Mouse (Mus musculus) adrenal gland, postnatal 36 days (tissue): ENCODE measurements around the gene Tle4. TPM values are rescaled to one million over a fixed set of nuclear protein-coding genes. Genes with fewer than 3 reads are reported as not detected.

Source experiments
- DNase-seq, 2 experiments: peaks; one replicate each; pipeline ENCODE4 v3.0.0; 2021; ENCODE audit warnings: mixed read lengths in 1 of 2
- total RNA-seq, 2 experiments: library from RNA; stranded (reverse); gene quantifications; 2 replicates each; pipeline ENCODE4 v1.2.3; 2021

The Tle4 gene
- total RNA-seq, 2 experiments from 2014 or later = 10.2 to 13.2 TPM

- DNase-seq = no peak
Observed at GRCm38 (mm10) chr19:14463281-14464079, 134.4 kb downstream of the Tle4 start.

GRCm38 (mm10) chr19:14453486-14453885, 144.4 kb downstream of the Tle4 start:
- no peak for DNase-seq

- no peak for DNase-seq
Observed at GRCm38 (mm10) chr19:14451329-14451728, 146.5 kb downstream of the Tle4 start.

- DNase-seq = peak; percentile 7 to 23
Observed at GRCm38 (mm10) chr19:14449738-14450137, 148.1 kb downstream of the Tle4 start.

- no peak for DNase-seq
Observed at GRCm38 (mm10) chr19:14448586-14448985, 149.3 kb downstream of the Tle4 start.

- DNase-seq = no peak
Observed at GRCm38 (mm10) chr19:14447474-14447873, 150.4 kb downstream of the Tle4 start.

- DNase-seq = no peak
Observed at GRCm38 (mm10) chr19:14441861-14442260, 156.0 kb downstream of the Tle4 start.

- no peak for DNase-seq
Observed at GRCm38 (mm10) chr19:14437226-14437625, 160.6 kb downstream of the Tle4 start.

- DNase-seq = peak in 1 of 2 experiments; percentile 1
Observed at GRCm38 (mm10) chr19:14436567-14436966, 161.3 kb downstream of the Tle4 start.

GRCm38 (mm10) chr19:14435681-14436376, 162.0 kb downstream of the Tle4 start:
- DNase-seq = no peak

GRCm38 (mm10) chr19:14433900-14434299, 164.0 kb downstream of the Tle4 start:
- no peak for DNase-seq

GRCm38 (mm10) chr19:14432436-14432835, 165.4 kb downstream of the Tle4 start:
- no peak for DNase-seq

GRCm38 (mm10) chr19:14426920-14427319, 170.9 kb downstream of the Tle4 start:
- no peak for DNase-seq

GRCm38 (mm10) chr19:14426244-14426868, 171.5 kb downstream of the Tle4 start:
- no peak for DNase-seq

GRCm38 (mm10) chr19:14425122-14425521, 172.7 kb downstream of the Tle4 start:
- DNase-seq = no peak

GRCm38 (mm10) chr19:14424016-14424964, 173.6 kb downstream of the Tle4 start:
- DNase-seq = peak in 1 of 2 experiments; percentile 4

- DNase-seq = no peak
Observed at GRCm38 (mm10) chr19:14421691-14422090, 176.2 kb downstream of the Tle4 start.

- no peak for DNase-seq
Observed at GRCm38 (mm10) chr19:14419886-14420285, 178.0 kb downstream of the Tle4 start.

GRCm38 (mm10) chr19:14416845-14417244, 181.0 kb downstream of the Tle4 start:
- peak; percentile 53 to 58 for DNase-seq

- no peak for DNase-seq
Observed at GRCm38 (mm10) chr19:14415996-14416395, 181.9 kb downstream of the Tle4 start.

- DNase-seq = no peak
Observed at GRCm38 (mm10) chr19:14414957-14415356, 182.9 kb downstream of the Tle4 start.

- no peak for DNase-seq
Observed at GRCm38 (mm10) chr19:14406603-14407002, 191.2 kb downstream of the Tle4 start.
